Mouse (Mus musculus) thymus, postnatal 10 days (tissue): ENCODE measurements around the gene Tmod1.

ENCODE experiments used
- DNase-seq, 2 experiments: peaks; one replicate each; pipeline ENCODE4 v3.0.0; 2021; ENCODE audit warnings: low spot score in 2 of 2

The Tmod1 gene

GRCm38 (mm10) chr4:46038892-46039751 lies at the start of gene Tmod1:
Tmod1 (plus strand) TSS chr4:46038935.
- DNase-seq: peak; percentile 8 to 49

GRCm38 (mm10) chr4:45990427-45991135 lies 48.2 kb upstream of the Tmod1 start:
- no peak for DNase-seq

GRCm38 (mm10) chr4:45998536-45998935 lies 40.2 kb upstream of the Tmod1 start:
- DNase-seq: no peak

- DNase-seq: no peak
These were observed 30.5 kb upstream of the Tmod1 start for GRCm38 (mm10) chr4:46008142-46008793.

- no peak for DNase-seq
These were observed 27.0 kb upstream of the Tmod1 start for GRCm38 (mm10) chr4:46011698-46012097.

GRCm38 (mm10) chr4:46015605-46016004 lies 23.1 kb upstream of the Tmod1 start:
- no peak for DNase-seq

- no peak for DNase-seq
These were observed 15.7 kb upstream of the Tmod1 start for GRCm38 (mm10) chr4:46023021-46023481.

GRCm38 (mm10) chr4:46025893-46026292 lies 12.8 kb upstream of the Tmod1 start:
- no peak for DNase-seq

- no peak for DNase-seq
These were observed 10.5 kb upstream of the Tmod1 start for GRCm38 (mm10) chr4:46028224-46028623.

GRCm38 (mm10) chr4:46028781-46029180 lies 10.0 kb upstream of the Tmod1 start:
- DNase-seq: no peak

- no peak for DNase-seq
These were observed 9.2 kb upstream of the Tmod1 start for GRCm38 (mm10) chr4:46029552-46029951.

- DNase-seq: no peak
These were observed 6.3 kb upstream of the Tmod1 start for GRCm38 (mm10) chr4:46032448-46032847.

- no peak for DNase-seq
These were observed 5.5 kb upstream of the Tmod1 start for GRCm38 (mm10) chr4:46033197-46033596.

- no peak for DNase-seq
These were observed 194 bp upstream of the Tmod1 start for GRCm38 (mm10) chr4:46038591-46038891.

GRCm38 (mm10) chr4:46039899-46040298 lies 1.2 kb downstream of the Tmod1 start:
- DNase-seq: no peak

- no peak for DNase-seq
These were observed 2.0 kb downstream of the Tmod1 start for GRCm38 (mm10) chr4:46040594-46041192.

GRCm38 (mm10) chr4:46041761-46042504 lies 3.2 kb downstream of the Tmod1 start:
- no peak for DNase-seq

- no peak for DNase-seq
These were observed 3.7 kb downstream of the Tmod1 start for GRCm38 (mm10) chr4:46042505-46042850.

- DNase-seq: no peak
These were observed 4.6 kb downstream of the Tmod1 start for GRCm38 (mm10) chr4:46043361-46043760.

- no peak for DNase-seq
These were observed 9.2 kb downstream of the Tmod1 start for GRCm38 (mm10) chr4:46047971-46048370.

GRCm38 (mm10) chr4:46048418-46048817 lies 9.7 kb downstream of the Tmod1 start:
- no peak for DNase-seq
